Mouse (Mus musculus): ENCODE data around the gene Ibtk.

The Ibtk gene

GRCm38 (mm10) chr9:85707302-85707701, 41.8 kb downstream of the Ibtk start:
- no peak for DNase-seq (ENCODE audit: low read depth in 1 of 2, low spot score in 2 of 2)

DNA sequence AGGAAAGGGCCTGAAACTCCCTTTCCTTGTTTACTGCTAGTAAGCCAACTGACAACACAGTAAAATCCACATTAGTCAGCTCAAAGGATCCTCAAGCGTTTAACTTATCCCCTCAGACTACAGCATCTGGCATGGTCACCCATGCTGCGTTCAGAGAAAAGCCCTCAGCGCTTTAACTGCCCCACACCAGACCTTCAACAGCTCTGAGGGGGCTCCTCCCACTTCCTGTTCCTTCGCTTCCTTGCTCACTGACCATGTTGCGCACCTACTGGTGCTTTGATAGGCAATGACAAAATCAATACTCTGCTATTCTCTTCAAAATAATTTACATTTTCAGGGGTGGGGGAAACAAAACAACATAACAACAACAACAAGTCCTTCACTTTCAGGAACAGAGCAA, 47.2 kb downstream of the Ibtk start:
- DNase-seq (ENCODE audit: low read depth in 1 of 2, low spot score in 2 of 2) = no peak

- no peak for DNase-seq (ENCODE audit: low read depth in 1 of 2, low spot score in 2 of 2)
Observed at GRCm38 (mm10) chr9:85695606-85696005, 53.5 kb downstream of the Ibtk start.

DNA sequence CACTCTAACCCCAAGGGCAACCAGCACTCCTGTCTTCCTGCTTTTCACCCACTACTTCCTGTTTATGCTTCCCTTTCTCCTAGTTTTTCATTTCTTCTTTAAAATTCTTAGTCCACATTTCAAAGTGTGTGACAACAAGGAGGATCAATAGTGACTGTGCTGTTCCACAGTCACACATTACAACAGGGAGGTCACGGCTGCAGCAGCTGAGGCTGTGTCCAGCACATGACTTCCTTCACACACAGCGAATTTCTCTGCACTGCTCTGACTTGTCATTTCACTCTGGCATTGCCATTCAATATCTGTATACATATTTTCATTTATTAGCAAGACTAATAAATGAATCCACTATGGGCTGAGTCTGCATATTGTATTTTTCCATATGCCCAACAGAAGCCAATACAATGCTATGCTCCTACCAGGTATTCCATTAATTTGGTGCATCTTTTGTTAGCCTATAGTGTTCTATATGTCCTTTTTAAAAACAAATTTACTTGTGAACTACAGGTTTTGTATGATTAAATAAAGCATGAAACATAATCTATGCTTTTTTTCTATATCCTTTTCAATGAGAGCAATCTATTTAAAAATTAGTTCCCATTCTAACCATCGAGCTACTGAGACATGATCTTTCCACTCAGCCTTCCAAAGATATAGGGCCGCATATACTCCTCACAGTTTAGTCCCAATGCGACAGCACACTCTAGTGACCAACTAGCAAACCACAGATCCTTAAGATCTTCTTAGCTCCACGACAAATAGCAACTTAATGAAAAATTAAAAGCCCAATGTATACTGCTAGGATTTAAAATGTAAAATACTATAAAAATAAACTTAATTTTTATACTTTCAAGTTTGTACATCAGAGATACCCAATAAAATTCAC, 55.7 kb downstream of the Ibtk start:
- no peak for DNase-seq (ENCODE audit: low read depth in 1 of 2, low spot score in 2 of 2)

DNA sequence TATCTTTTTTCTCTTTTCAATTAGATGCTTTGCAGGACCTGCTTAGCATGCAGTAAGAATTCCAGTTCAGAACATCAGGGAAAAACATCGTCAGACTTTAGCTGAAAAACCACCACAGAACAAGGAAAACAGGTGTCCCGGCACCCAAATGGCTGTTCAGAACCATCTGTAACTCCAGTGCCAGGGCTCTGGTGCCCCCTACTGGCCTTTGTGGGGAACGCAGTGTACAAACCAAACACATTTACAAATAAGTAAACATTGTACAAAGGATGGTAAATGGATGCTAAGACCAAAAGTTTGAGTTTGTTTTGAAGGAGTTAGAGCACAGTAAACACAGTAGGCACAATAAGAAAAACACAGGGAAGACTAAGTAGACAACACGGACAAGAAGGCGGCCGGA, 64.1 kb downstream of the Ibtk start:
- no peak for DNase-seq (ENCODE audit: low read depth in 1 of 2, low spot score in 2 of 2)

GRCm38 (mm10) chr9:85675131-85675905, 73.8 kb downstream of the Ibtk start:
- no peak for DNase-seq (ENCODE audit: low read depth in 1 of 2, low spot score in 2 of 2)

DNA sequence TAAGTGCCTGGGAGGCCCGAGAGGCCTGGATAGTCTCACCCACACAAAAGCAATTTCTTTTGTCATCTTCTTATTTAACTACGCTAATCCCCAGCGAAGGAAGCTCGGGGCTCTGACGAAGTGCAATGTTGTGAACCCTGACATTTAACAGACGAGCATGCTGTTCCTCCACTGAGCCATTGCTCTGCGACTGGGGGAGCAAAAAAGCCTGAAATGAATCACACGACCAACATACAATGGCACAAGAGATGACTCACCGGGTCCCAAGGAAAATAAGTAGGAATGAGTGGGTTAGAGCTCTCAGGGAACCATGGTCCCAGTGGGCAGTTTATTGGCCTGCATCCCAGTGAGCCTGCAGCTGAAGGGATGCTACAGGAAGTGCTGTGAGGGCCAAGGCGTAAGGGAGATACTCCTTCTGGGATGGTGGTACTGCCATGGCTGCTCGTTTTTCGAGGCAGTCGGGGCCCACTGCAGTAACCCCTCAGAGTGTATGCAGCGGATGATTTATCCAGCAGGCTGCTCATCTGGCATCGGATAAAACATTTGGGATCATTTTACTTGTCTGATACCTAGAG, 75.1 kb downstream of the Ibtk start:
- DNase-seq (ENCODE audit: low read depth in 1 of 2, low spot score in 2 of 2) = no peak

- no peak for DNase-seq (ENCODE audit: low read depth in 1 of 2, low spot score in 2 of 2)
Observed at GRCm38 (mm10) chr9:85671582-85672331, 77.4 kb downstream of the Ibtk start.

- DNase-seq (ENCODE audit: low read depth in 1 of 2, low spot score in 2 of 2) = no peak
Observed at GRCm38 (mm10) chr9:85664316-85664715, 84.8 kb downstream of the Ibtk start.

DNA sequence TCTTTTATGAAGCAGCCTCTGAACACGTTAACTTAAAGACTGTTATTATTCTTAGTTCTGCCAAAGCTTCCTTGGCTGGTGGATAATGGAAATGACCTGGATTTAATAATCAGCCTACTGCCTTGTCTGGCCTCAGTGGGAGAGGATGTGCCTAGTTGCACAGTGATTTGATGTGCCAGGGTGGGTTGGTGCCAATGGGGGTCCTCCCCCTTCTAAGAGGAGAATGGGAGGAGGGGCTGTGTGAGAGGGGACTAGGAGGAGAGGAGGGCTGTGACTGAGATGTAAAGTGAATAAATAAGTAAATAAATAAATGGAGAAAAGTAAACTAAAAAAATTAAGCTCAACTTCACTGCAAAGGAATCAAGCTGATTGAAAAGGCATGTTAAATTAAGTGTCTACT, 85.3 kb downstream of the Ibtk start:
- DNase-seq (ENCODE audit: low read depth in 1 of 2, low spot score in 2 of 2) = no peak

DNA sequence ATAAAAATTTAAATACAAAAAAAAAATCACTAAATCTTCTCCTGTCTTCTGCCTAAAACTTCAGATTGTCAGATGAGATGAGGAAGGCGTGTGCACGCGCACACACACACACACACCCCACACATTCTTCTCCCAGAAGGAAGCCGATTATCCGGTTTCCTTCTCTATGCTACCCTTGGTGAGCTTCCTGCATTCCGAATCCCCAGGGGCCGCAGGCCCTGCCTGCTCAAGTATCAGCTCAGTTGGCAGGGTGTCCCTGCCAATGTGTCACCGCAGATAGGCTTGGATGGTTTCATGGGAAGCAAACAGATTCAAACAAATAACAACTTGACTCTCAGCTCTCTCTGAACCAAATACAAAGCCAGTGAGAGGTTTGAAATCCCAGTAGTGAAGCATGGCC, 86.0 kb downstream of the Ibtk start:
- no peak for DNase-seq (ENCODE audit: low read depth in 1 of 2, low spot score in 2 of 2)

- no peak for DNase-seq (ENCODE audit: low read depth in 1 of 2, low spot score in 2 of 2)
Observed at GRCm38 (mm10) chr9:85653401-85653800, 95.7 kb downstream of the Ibtk start.

DNA sequence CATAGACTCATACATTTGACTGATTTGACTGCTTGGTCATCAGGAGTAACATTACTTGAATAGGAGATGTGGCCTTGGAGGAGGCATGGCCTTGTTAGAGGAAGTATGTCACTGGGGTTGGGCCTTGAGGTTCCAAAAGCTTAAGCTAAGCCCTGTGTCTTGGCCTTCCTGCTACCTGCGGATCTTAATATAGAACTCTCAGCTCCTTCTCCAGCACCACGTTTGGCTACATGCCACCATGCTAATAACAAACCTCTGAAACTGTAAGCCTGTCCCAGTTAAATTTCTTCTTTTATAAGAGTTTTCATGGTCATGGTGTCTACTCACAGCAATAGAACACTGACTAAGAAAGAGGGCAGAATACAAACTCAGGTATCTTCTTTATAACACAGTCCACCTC, 110.9 kb downstream of the Ibtk start:
- no peak for DNase-seq (ENCODE audit: low read depth in 1 of 2, low spot score in 2 of 2)
